Mouse (Mus musculus) forebrain, postnatal 0 days (tissue): ENCODE data around the gene Spg11. TPM values are rescaled to one million over a fixed set of nuclear protein-coding genes. Genes with fewer than 3 reads are reported as not detected.
A peak's percentile ranks its signal among the peaks of the same experiment; 100 is the strongest.
"Not testable (repeated sequence)": the region's sequence is repeated elsewhere in the genome, so short reads cannot be mapped to it uniquely, and the experiment has no call there.

Experiments
- ATAC-seq: fragments of 200-750 bp; cut with Nextera tagmentation; 2 replicates; pipeline ENCODE4 v1.8.0; 2017; ENCODE audit warnings: mild to moderate bottlenecking, moderate library complexity
- DNase-seq: peaks from one replicate; pipeline ENCODE4 v3.0.0-alpha.2; 2015
- H3K27ac ChIP-seq: fragments of 300-500 bp; sonication (generic); 2 replicates; pipeline ENCODE4 v1.5.1; 2014; ENCODE audit warnings: low read depth, mild to moderate bottlenecking, antibody characterized with exemption, low read length, moderate library complexity, mixed read lengths
- H3K27me3 ChIP-seq: fragments of 300-500 bp; sonication (generic); 2 replicates; pipeline ENCODE4 v1.6.1; 2014; ENCODE audit warnings: mild to moderate bottlenecking, low read length, mixed read lengths; ENCODE audit not compliant: insufficient read depth
- H3K36me3 ChIP-seq: fragments of 300-500 bp; sonication (generic); 2 replicates; pipeline ENCODE4 v1.6.1; 2014; ENCODE audit warnings: mild to moderate bottlenecking, moderate library complexity; ENCODE audit not compliant: insufficient read depth
- H3K4me1 ChIP-seq: fragments of 300-500 bp; sonication (generic); 2 replicates; pipeline ENCODE4 v1.6.1; 2014; ENCODE audit warnings: antibody characterized with exemption; ENCODE audit not compliant: insufficient read depth
- H3K4me2 ChIP-seq: fragments of 300-500 bp; sonication (generic); 2 replicates; pipeline ENCODE4 v1.6.1; 2014; ENCODE audit warnings: low read depth, mild to moderate bottlenecking, moderate library complexity
- H3K4me3 ChIP-seq: fragments of 300-500 bp; sonication (generic); 2 replicates; pipeline ENCODE4 v1.5.1; 2014; ENCODE audit warnings: low read depth, low read length, mixed read lengths
- H3K9ac ChIP-seq: fragments of 300-500 bp; sonication (generic); 2 replicates; pipeline ENCODE4 v1.6.1; 2014; ENCODE audit warnings: mild to moderate bottlenecking
- H3K9me3 ChIP-seq: fragments of 300-500 bp; sonication (generic); 2 replicates; pipeline ENCODE4 v1.6.1; 2016; ENCODE audit warnings: low read length
- CTCF ChIP-seq: sonication (generic); IDR thresholded peaks from 2 replicates; pipeline ENCODE4 v1.5.1; 2016; ENCODE audit warnings: antibody characterized with exemption, control low read depth, low read depth
- WGBS: fragments of 180-500 bp; shearing (Covaris S2); extraction: QIAGEN DNeasy Blood & Tissue Kit; methylation state at CpG from one replicate; pipeline ENCODE4 v1.1.7; 2014; 5-methylcytosine and 5-hydroxymethylcytosine counted together
- microRNA-seq, 2 experiments: library from miRNA; unstranded; fragments of <30 nt; microRNA quantifications; one replicate each; pipeline ENCODE4; 2016
- polyA plus RNA-seq: library from polyadenylated mRNA; unstranded; fragments of >200 nt; fragmentation: Nextera tagmentation; extraction: Ambion mirVana; gene quantifications from 2 replicates; pipeline ENCODE4 v1.2.1, GENCODE M21; 2015
- total RNA-seq: library from RNA; depleted of rRNA; stranded (reverse); fragments of >200 nt; gene quantifications from 2 replicates; pipeline ENCODE4 v1.2.3, GENCODE M21; 2014; rRNA removed

Spg11 gene
- total and polyA plus RNA-seq, 2 experiments from 2014 or later: 4.5 to 22.7 TPM

- peak within 1 kb of the TSS; percentile 83 for H3K27ac ChIP-seq
- no peaks in the 10 kb centered on the region for H3K27me3 ChIP-seq
- H3K4me1 ChIP-seq: 0 out of 2 replicates have a peak, but pooled peaks cover 6% of the 10 kb centered on the region
- peak; percentile 94 for DNase-seq
- H3K9me3 ChIP-seq: no peaks in the 10 kb centered on the region
- no peak for TF ChIP-seq CTCF
- H3K4me2 ChIP-seq: peak within 1 kb of the TSS; percentile 75
- no peaks in the 10 kb centered on the region for H3K36me3 ChIP-seq
- peak; percentile 99 for ATAC-seq
- WGBS: under 1% methylated on average over 50 of the region's 67 CpGs
- H3K9ac ChIP-seq: peak within 1 kb of the TSS; percentile 82
- peak within 1 kb of the TSS; percentile 74 for H3K4me3 ChIP-seq
Measured at GRCm38 (mm10) chr2:122027862-122028755, 90.1 kb downstream of the Spg11 start, which contains the start of gene Eif3j1. Eif3j1 (plus strand) TSS chr2:122028546.

GRCm38 (mm10) chr2:122027091-122027490, 91.1 kb downstream of the Spg11 start:
- WGBS: 93% methylated on average over 10 of the region's 10 CpGs
- DNase-seq: not testable (repeated sequence)

GRCm38 (mm10) chr2:122022284-122022683, 95.9 kb downstream of the Spg11 start:
- H3K27me3 ChIP-seq: no peaks in the 10 kb centered on the region
- DNase-seq: no peak
- H3K4me1 ChIP-seq: no peaks in the 10 kb centered on the region
- TF ChIP-seq CTCF: no peak
- no peak overlapping the region for H3K4me3 ChIP-seq
- H3K9me3 ChIP-seq: no peaks in the 10 kb centered on the region
- no peaks in the 10 kb centered on the region for H3K36me3 ChIP-seq
- no peak overlapping the region for H3K27ac ChIP-seq
- no peak for ATAC-seq
- H3K9ac ChIP-seq: no peak overlapping the region
- WGBS: 77% methylated on average over 2 of the region's 2 CpGs
- H3K4me2 ChIP-seq: no peak overlapping the region

More at GRCm38 (mm10) chr2:122027091-122027490, 91.1 kb downstream of the Spg11 start:
- not testable (repeated sequence) for H3K9me3 ChIP-seq, H3K27ac ChIP-seq, H3K4me2 ChIP-seq, H3K27me3 ChIP-seq, H3K4me3 ChIP-seq, H3K4me1 ChIP-seq, ATAC-seq, H3K9ac ChIP-seq, H3K36me3 ChIP-seq

DNA sequence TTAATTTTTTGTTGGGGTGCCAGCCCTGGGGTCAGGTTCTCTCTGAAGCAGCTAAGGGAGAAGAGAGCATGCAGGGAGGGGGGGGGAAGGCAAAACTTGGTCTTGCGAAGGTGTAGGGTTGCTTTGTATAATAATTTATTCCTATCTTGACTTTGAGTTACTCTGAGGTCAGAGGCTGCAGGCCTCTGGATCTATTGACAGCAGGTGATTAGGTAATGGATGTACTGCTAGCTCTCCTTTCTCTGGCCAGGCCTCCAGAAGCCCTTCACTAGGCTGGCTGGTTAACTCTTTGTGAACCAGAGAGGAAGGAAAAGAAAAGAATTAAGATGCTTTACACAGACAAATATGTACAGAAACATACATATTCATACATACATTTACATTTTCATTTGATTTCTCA, 99.5 kb downstream of the Spg11 start:
- H3K4me2 ChIP-seq: no peak overlapping the region
- 0 out of 2 replicates have a peak, but pooled peaks cover under 1% of the 10 kb centered on the region for H3K36me3 ChIP-seq
- no peak overlapping the region for H3K4me3 ChIP-seq
- DNase-seq (no peak), ATAC-seq (no peak)
- H3K27ac ChIP-seq: no peak overlapping the region
- no peak overlapping the region for H3K9ac ChIP-seq
- H3K27me3 ChIP-seq: no peaks in the 10 kb centered on the region
- H3K4me1 ChIP-seq: no peaks in the 10 kb centered on the region
- WGBS: 85% methylated on average over 1 of the region's 1 CpGs
- H3K9me3 ChIP-seq: no peaks in the 10 kb centered on the region
- TF ChIP-seq CTCF: no peak

GRCm38 (mm10) chr2:122011441-122011840, 106.7 kb downstream of the Spg11 start:
- no peak for ATAC-seq
- H3K27ac ChIP-seq: no peak overlapping the region

DNA sequence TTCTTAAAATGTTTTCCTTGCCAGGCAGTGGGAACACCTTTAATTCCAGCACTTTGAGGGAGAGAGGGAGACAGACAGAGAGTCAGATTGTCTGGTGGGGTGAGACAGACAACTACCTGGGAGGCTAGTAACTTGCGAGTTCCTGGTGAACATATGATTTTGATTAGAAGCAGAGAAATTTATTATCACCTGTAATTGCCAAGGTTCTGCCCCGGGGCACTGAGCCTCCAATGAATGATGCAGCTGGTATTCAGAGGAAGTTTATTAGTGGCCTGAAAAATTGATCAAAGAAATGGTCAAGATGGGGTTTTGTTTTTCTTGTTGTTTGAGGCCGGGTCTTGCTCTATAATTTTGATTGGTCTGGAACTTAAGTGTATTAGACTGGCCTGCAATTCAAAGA, 109.4 kb downstream of the Spg11 start:
- DNase-seq (no peak), ATAC-seq (no peak)
- Histone ChIP-seq H3K27ac (no peak overlapping the region), H3K4me1 (no peaks in the 10 kb centered on the region), H3K36me3 (peaks cover 17% of the 10 kb centered on the region; the same call in 1 of the 2 replicates), H3K4me2 (no peak overlapping the region), H3K27me3 (no peaks in the 10 kb centered on the region), H3K9ac (no peak overlapping the region), H3K4me3 (no peak overlapping the region), H3K9me3 (no peaks in the 10 kb centered on the region)
- no peak for TF ChIP-seq CTCF
- 90% methylated on average over 3 of the region's 3 CpGs for WGBS

More at GRCm38 (mm10) chr2:122011441-122011840, 106.7 kb downstream of the Spg11 start:
- no peaks in the 10 kb centered on the region for H3K4me1 ChIP-seq
- H3K9me3 ChIP-seq: no peaks in the 10 kb centered on the region
- no peak for TF ChIP-seq CTCF
- 89% methylated on average over 7 of the region's 7 CpGs for WGBS
- no peak overlapping the region for H3K9ac ChIP-seq
- no peak overlapping the region for H3K4me2 ChIP-seq
- peaks cover 17% of the 10 kb centered on the region; the same call in 1 of the 2 replicates for H3K36me3 ChIP-seq
- H3K4me3 ChIP-seq: no peak overlapping the region
- DNase-seq: no peak
- no peaks in the 10 kb centered on the region for H3K27me3 ChIP-seq

Small RNA genes within 50 kb of the gene (microRNA-seq; reads per million reads assigned to microRNA genes)
- gene Gm47314: 0 reads per million in 2 experiments

Other genes starting within 250 kb of the Spg11 start
- 58.2 and 61.6 TPM in 2 replicates for gene Ctdspl2, start 162.4 kb downstream of the Spg11 start, total RNA-seq
- gene Ctdspl2, start 162.4 kb downstream of the Spg11 start, polyA plus RNA-seq: 23.5 and 30.7 TPM in 2 replicates
- gene Mageb3, start 162.3 kb downstream of the Spg11 start, total RNA-seq: 0.81 TPM in 1 of 2 replicates, not detected in the other
- 0.08 and 0.29 TPM in 2 replicates for gene Mageb3, start 162.3 kb downstream of the Spg11 start, polyA plus RNA-seq
- gene Eif3j1, start 89.8 kb downstream of the Spg11 start, total RNA-seq: 18.6 and 23.2 TPM in 2 replicates
- 9.1 and 9.7 TPM in 2 replicates for gene Eif3j1, start 89.8 kb downstream of the Spg11 start, polyA plus RNA-seq
- 46.6 and 90.7 TPM in 2 replicates for gene B2m, start 29.3 kb upstream of the Spg11 start, total RNA-seq
- 152 and 178 TPM in 2 replicates for gene B2m, start 29.3 kb upstream of the Spg11 start, polyA plus RNA-seq
- gene Trim69, start 42.3 kb upstream of the Spg11 start, total RNA-seq: not detected in 2 replicates
- gene Trim69, start 42.3 kb upstream of the Spg11 start, polyA plus RNA-seq: not detected in 2 replicates
- not detected in 2 replicates for gene Patl2, start 67.8 kb upstream of the Spg11 start, total RNA-seq
- not detected in 2 replicates for gene Patl2, start 67.8 kb upstream of the Spg11 start, polyA plus RNA-seq
- gene Terb2, start 67.9 kb upstream of the Spg11 start, total RNA-seq: not detected in 2 replicates
- gene Terb2, start 67.9 kb upstream of the Spg11 start, polyA plus RNA-seq: not detected in 2 replicates
- gene Sord, start 116.4 kb upstream of the Spg11 start, total RNA-seq: 19.7 and 27.4 TPM in 2 replicates
- gene Sord, start 116.4 kb upstream of the Spg11 start, polyA plus RNA-seq: 17.7 and 21.2 TPM in 2 replicates
- 0.08 and 0.14 TPM in 2 replicates for gene Duox2, start 180.1 kb upstream of the Spg11 start, total RNA-seq
- 0.05 TPM in 1 of 2 replicates, not detected in the other for gene Duox2, start 180.1 kb upstream of the Spg11 start, polyA plus RNA-seq
- 0.69 TPM in 1 of 2 replicates, not detected in the other for gene Duoxa2, start 180.5 kb upstream of the Spg11 start, total RNA-seq
- 0.31 and 0.46 TPM in 2 replicates for gene Duoxa2, start 180.5 kb upstream of the Spg11 start, polyA plus RNA-seq
- gene Duoxa1, start 195.3 kb upstream of the Spg11 start, total RNA-seq: 0.10 and 0.23 TPM in 2 replicates
- gene Duoxa1, start 195.3 kb upstream of the Spg11 start, polyA plus RNA-seq: 0.25 and 0.46 TPM in 2 replicates
- not detected in 2 replicates for gene Duox1, start 197.3 kb upstream of the Spg11 start, total RNA-seq
- 0.06 and 0.08 TPM in 2 replicates for gene Duox1, start 197.3 kb upstream of the Spg11 start, polyA plus RNA-seq